Mouse (Mus musculus): ENCODE measurements around the gene Fam57b.

The Fam57b gene

DNA sequence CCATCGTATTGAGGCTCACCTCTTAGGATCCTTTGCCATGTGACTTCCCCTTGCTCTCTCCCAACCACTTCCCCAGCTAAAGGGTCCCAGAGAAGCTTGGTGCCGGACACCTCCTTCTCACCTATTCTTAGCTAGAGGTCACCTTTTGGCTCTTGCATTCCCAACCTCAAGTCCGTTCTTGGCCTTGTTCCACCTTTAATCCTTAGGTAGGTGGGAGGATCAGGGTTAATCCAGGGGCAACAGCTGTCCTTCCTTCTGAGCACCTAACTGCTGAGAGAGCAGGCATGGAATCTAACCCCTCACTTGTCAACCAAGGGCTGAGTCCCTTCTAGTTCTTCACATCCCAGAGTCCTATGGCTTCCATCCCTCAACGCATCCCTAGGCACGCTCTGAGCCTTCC lies 28.5 kb downstream of the Fam57b start:
- DNase-seq (ENCODE audit: low read depth, low spot score), result no peak

- no peak for DNase-seq (ENCODE audit: low read depth, low spot score)
Measured at GRCm38 (mm10) chr7:126831539-126831938, 34.1 kb downstream of the Fam57b start, which contains the start of gene 4930451I11Rik. Gene 4930451I11Rik (minus strand): TSS chr7:126831639.

GRCm38 (mm10) chr7:126832036-126832598 lies 34.6 kb downstream of the Fam57b start:
- peak; percentile 98 for DNase-seq (ENCODE audit: low read depth, low spot score)

- DNase-seq (ENCODE audit: low read depth, low spot score), result no peak
Measured at GRCm38 (mm10) chr7:126833294-126833693, 35.8 kb downstream of the Fam57b start.

DNA sequence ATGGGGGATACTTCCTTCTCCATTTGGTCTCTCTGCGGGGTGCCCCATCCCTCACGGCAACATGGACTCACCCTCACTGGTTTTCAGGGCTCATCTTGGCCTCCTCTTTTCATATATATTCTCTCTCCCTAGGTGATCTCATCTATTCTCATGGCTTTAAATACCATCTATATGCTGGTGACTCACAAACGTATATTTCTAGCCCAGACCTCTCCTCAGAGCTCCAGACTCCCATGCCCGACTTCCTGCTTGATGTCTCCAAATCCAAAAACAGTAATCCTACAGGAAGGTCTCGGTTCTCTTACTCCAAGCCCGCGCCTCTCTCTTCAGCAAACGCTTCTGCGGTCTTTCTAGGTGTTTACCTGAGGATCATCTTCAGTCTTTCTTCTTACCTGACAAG lies 45.8 kb downstream of the Fam57b start:
- DNase-seq (ENCODE audit: low read depth, low spot score), result no peak

- no peak for DNase-seq (ENCODE audit: low read depth, low spot score)
Measured at GRCm38 (mm10) chr7:126845516-126845915, 48.0 kb downstream of the Fam57b start.

GRCm38 (mm10) chr7:126847116-126847420 lies 49.6 kb downstream of the Fam57b start, which contains the start of gene Doc2a:
Gene Doc2a (plus strand): TSS chr7:126847416.
- no peak for DNase-seq (ENCODE audit: low read depth, low spot score)

- DNase-seq (ENCODE audit: low read depth, low spot score), result peak; percentile 50
Measured at GRCm38 (mm10) chr7:126847421-126848398, 50.2 kb downstream of the Fam57b start.

- DNase-seq (ENCODE audit: low read depth, low spot score), result no peak
Measured at GRCm38 (mm10) chr7:126848794-126849193, 51.3 kb downstream of the Fam57b start.

DNA sequence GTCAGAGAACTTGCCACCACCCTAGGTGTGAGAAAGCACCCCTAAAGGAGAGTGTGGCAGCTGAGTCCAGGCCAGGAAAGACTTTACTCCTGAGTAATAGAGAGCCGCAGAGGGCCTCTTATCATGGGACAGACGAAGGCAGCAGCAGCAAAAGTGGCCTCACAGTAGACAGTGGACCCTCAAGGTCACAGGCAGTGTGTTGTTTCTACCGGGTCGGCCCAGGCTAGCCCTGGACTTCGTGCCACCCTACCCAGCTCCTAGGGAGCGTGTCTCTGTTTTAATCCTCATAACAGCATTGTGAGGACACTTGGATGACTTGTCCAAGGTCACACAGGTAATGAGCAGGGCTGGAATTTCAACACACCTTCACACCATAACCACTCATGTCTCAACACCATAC lies 52.7 kb downstream of the Fam57b start:
- DNase-seq (ENCODE audit: low read depth, low spot score), result no peak

DNA sequence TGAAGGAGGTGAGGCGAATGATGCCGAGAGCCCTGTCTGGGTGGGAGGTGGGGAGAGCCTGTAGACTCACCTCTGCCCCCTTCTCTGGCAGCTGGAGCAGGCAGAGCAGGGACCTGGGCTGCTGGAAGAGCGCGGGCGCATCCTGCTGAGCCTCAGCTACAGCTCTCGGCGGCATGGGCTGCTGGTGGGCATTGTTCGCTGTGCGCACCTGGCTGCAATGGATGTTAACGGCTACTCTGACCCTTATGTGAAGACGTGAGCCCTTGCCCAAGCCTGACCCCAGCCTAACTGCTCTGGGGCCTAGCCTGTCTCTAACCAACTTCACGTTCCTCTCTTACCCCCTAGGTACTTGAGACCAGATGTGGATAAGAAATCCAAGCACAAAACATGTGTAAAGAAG lies 53.7 kb downstream of the Fam57b start:
- DNase-seq (ENCODE audit: low read depth, low spot score), result no peak

- peak; percentile 4 for DNase-seq (ENCODE audit: low read depth, low spot score)
Measured at GRCm38 (mm10) chr7:126853454-126853853, 56.0 kb downstream of the Fam57b start.

- DNase-seq (ENCODE audit: low read depth, low spot score), result no peak
Measured at GRCm38 (mm10) chr7:126855641-126856040, 58.2 kb downstream of the Fam57b start.

GRCm38 (mm10) chr7:126856741-126857420 lies 59.4 kb downstream of the Fam57b start:
- DNase-seq (ENCODE audit: low read depth, low spot score), result peak; percentile 88

- no peak for DNase-seq (ENCODE audit: low read depth, low spot score)
Measured at GRCm38 (mm10) chr7:126860987-126861386, 63.5 kb downstream of the Fam57b start.

GRCm38 (mm10) chr7:126861429-126862130 lies 64.1 kb downstream of the Fam57b start, which contains the start of gene Hirip3:
Gene Hirip3 (plus strand): TSS chr7:126861972.
- peak; percentile 95 for DNase-seq (ENCODE audit: low read depth, low spot score)

GRCm38 (mm10) chr7:126862147-126862784 lies 64.8 kb downstream of the Fam57b start, which contains the start of gene Ino80e:
Gene Ino80e (minus strand): TSS chr7:126862377.
- peak; percentile 95 for DNase-seq (ENCODE audit: low read depth, low spot score)

GRCm38 (mm10) chr7:126863791-126864190 lies 66.3 kb downstream of the Fam57b start:
- no peak for DNase-seq (ENCODE audit: low read depth, low spot score)

GRCm38 (mm10) chr7:126867534-126867933 lies 70.1 kb downstream of the Fam57b start:
- DNase-seq (ENCODE audit: low read depth, low spot score), result no peak

DNA sequence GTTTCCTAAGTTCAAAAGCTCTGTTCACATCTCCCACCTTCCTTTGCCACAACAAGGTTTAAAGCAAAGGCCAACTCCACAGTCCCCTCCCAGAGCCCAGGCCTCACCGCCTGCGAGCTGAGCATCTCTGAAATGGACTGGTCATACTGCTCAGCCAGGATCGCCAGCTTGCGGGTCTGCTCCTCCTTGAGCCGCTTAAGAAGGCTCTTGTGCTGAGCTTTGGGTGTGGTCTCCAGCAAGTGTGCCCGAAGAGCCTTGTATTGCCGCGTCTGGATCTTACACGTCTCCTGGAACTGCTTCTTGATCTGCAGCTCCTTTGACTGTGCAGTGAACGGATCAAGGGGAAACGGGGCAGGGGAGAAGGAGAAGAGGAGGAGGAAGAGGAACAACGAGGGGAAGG lies 70.5 kb downstream of the Fam57b start:
- DNase-seq (ENCODE audit: low read depth, low spot score), result no peak
